Mouse (Mus musculus) hindbrain, embryonic 11.5 days (tissue): ENCODE data around the gene Ube2d1. TPM values are rescaled to one million over a fixed set of nuclear protein-coding genes. Genes with fewer than 3 reads are reported as not detected.
A peak's percentile ranks its signal among the peaks of the same experiment; 100 is the strongest.

Source experiments
- ATAC-seq: fragments of 200-750 bp; cut with Nextera tagmentation; 2 replicates; pipeline ENCODE4 v1.8.0; 2017; ENCODE audit warnings: mild to moderate bottlenecking, moderate TSS enrichment, moderate library complexity; ENCODE audit not compliant: low FRiP score
- DNase-seq: peaks from one replicate; pipeline ENCODE4 v3.0.0-alpha.2; 2015; ENCODE audit warnings: low spot score
- H3K27ac ChIP-seq: fragments of 300-500 bp; sonication (generic); 2 replicates; pipeline ENCODE4 v1.5.1; 2014; ENCODE audit warnings: mild to moderate bottlenecking, low read depth, low read length
- H3K27me3 ChIP-seq: fragments of 300-500 bp; sonication (generic); 2 replicates; pipeline ENCODE4 v1.6.1; 2014; ENCODE audit warnings: mild to moderate bottlenecking, low read length, moderate library complexity, mixed read lengths; ENCODE audit not compliant: control insufficient read depth, insufficient read depth
- H3K36me3 ChIP-seq: fragments of 300-500 bp; sonication (generic); 2 replicates; pipeline ENCODE4 v1.6.1; 2014; ENCODE audit warnings: mild to moderate bottlenecking, low read length, moderate library complexity, mixed read lengths; ENCODE audit not compliant: control insufficient read depth, insufficient read depth
- H3K4me1 ChIP-seq: fragments of 300-500 bp; sonication (generic); replicated peaks from 2 replicates; pipeline ENCODE4 v1.6.1; 2014; ENCODE audit warnings: low read length, mixed read lengths; ENCODE audit not compliant: control insufficient read depth, insufficient read depth
- H3K4me2 ChIP-seq: fragments of 300-500 bp; sonication (generic); replicated peaks from 2 replicates; pipeline ENCODE4 v1.6.1; 2014; ENCODE audit warnings: mild to moderate bottlenecking, low read depth, low read length
- H3K4me3 ChIP-seq: fragments of 300-500 bp; sonication (generic); 2 replicates; pipeline ENCODE4 v1.5.1; 2014; ENCODE audit warnings: low read depth, low read length
- H3K9ac ChIP-seq: fragments of 300-500 bp; sonication (generic); 2 replicates; pipeline ENCODE4 v1.6.1; 2014; ENCODE audit warnings: low read depth, low read length
- H3K9me3 ChIP-seq: fragments of 300-500 bp; sonication (generic); 2 replicates; pipeline ENCODE4 v1.6.1; 2016; ENCODE audit warnings: low read length; ENCODE audit not compliant: control insufficient read depth
- WGBS: fragments of 180-500 bp; shearing (Covaris S2); extraction: QIAGEN DNeasy Blood & Tissue Kit; methylation state at CpG from one replicate; pipeline ENCODE4 v1.1.7; 2014; 5-methylcytosine and 5-hydroxymethylcytosine counted together
- polyA plus RNA-seq: library from polyadenylated mRNA; unstranded; fragments of >200 nt; fragmentation: Nextera tagmentation; extraction: Ambion mirVana; gene quantifications from 2 replicates; pipeline ENCODE4 v1.2.1, GENCODE M21; 2014

Gene Ube2d1
- polyA plus RNA-seq, 1 experiment from 2014 or later = 221 TPM

- H3K36me3 ChIP-seq = peaks cover 5% of the 10 kb centered on the region; the same call in 1 of the 2 replicates
- ATAC-seq = no peak
- WGBS = 99% methylated on average over 8 of the region's 8 CpGs
These were observed 51.0 kb downstream of the Ube2d1 start for GRCm38 (mm10) chr10:71234071-71234470.

GRCm38 (mm10) chr10:71225894-71226293 is 59.2 kb downstream of the Ube2d1 start:
- Histone ChIP-seq H3K4me3 (no peak overlapping the region), H3K4me1 (no peaks in the 10 kb centered on the region), H3K4me2 (no peak overlapping the region), H3K9ac (no peak overlapping the region), H3K36me3 (peaks cover 22% of the 10 kb centered on the region), H3K27ac (no peak overlapping the region), H3K27me3 (no peaks in the 10 kb centered on the region), H3K9me3 (no peaks in the 10 kb centered on the region)
- ATAC-seq = peak; percentile 49
- 41% methylated on average over 7 of the region's 7 CpGs for WGBS
- peak; percentile 87 for DNase-seq

More at GRCm38 (mm10) chr10:71234071-71234470, 51.0 kb downstream of the Ube2d1 start:
- Histone ChIP-seq H3K4me1 (no peaks in the 10 kb centered on the region), H3K9me3 (no peaks in the 10 kb centered on the region), H3K27ac (no peak overlapping the region), H3K27me3 (no peaks in the 10 kb centered on the region), H3K4me3 (no peak overlapping the region), H3K9ac (no peak overlapping the region), H3K4me2 (no peak overlapping the region)
- DNase-seq = no peak

- H3K36me3 ChIP-seq = peaks cover 11% of the 10 kb centered on the region
- H3K9me3 ChIP-seq = no peaks in the 10 kb centered on the region
- H3K4me2 ChIP-seq = no peak overlapping the region
- no peak overlapping the region for H3K4me3 ChIP-seq
- H3K27ac ChIP-seq = no peak overlapping the region
- no peaks in the 10 kb centered on the region for H3K4me1 ChIP-seq
- ATAC-seq = no peak
- H3K27me3 ChIP-seq = no peaks in the 10 kb centered on the region
- DNase-seq = no peak
- H3K9ac ChIP-seq = no peak overlapping the region
- 67% methylated on average over 5 of the region's 5 CpGs for WGBS
These were observed 62.0 kb downstream of the Ube2d1 start for GRCm38 (mm10) chr10:71223101-71223500.

- no peak overlapping the region for H3K4me2 ChIP-seq
These were observed 62.4 kb downstream of the Ube2d1 start for GRCm38 (mm10) chr10:71222639-71223038.

GRCm38 (mm10) chr10:71218228-71218892 is 66.7 kb downstream of the Ube2d1 start:
- DNase-seq (peak; percentile 87), ATAC-seq (peak; percentile 60)
- Histone ChIP-seq H3K4me2 (no peak overlapping the region), H3K27ac (no peak overlapping the region), H3K27me3 (no peaks in the 10 kb centered on the region), H3K36me3 (no peaks in the 10 kb centered on the region), H3K9ac (no peak overlapping the region), H3K4me1 (no peaks in the 10 kb centered on the region), H3K4me3 (no peak overlapping the region), H3K9me3 (no peaks in the 10 kb centered on the region)
- 17% methylated on average over 8 of the region's 8 CpGs for WGBS

More at GRCm38 (mm10) chr10:71222639-71223038, 62.4 kb downstream of the Ube2d1 start:
- H3K27ac ChIP-seq = no peak overlapping the region
- no peaks in the 10 kb centered on the region for H3K9me3 ChIP-seq
- H3K9ac ChIP-seq = no peak overlapping the region
- 0 out of 2 replicates have a peak, but pooled peaks have one; percentile 36 for ATAC-seq
- H3K27me3 ChIP-seq = no peaks in the 10 kb centered on the region
- DNase-seq = no peak
- WGBS = 78% methylated on average over 2 of the region's 2 CpGs
- H3K36me3 ChIP-seq = peaks cover 9% of the 10 kb centered on the region; the same call in 1 of the 2 replicates
- H3K4me1 ChIP-seq = no peaks in the 10 kb centered on the region
- no peak overlapping the region for H3K4me3 ChIP-seq

GRCm38 (mm10) chr10:71215996-71216395 is 69.1 kb downstream of the Ube2d1 start:
- no peaks in the 10 kb centered on the region for H3K27me3 ChIP-seq
- no peaks in the 10 kb centered on the region for H3K36me3 ChIP-seq
- WGBS = 78% methylated on average over 9 of the region's 9 CpGs
- no peak overlapping the region for H3K4me2 ChIP-seq
- ATAC-seq = no peak
- DNase-seq = no peak
- no peaks in the 10 kb centered on the region for H3K4me1 ChIP-seq
- H3K4me3 ChIP-seq = no peak overlapping the region
- no peak overlapping the region for H3K27ac ChIP-seq
- no peak overlapping the region for H3K9ac ChIP-seq
- no peaks in the 10 kb centered on the region for H3K9me3 ChIP-seq

Other genes starting within 250 kb of the Ube2d1 start
- 8.4 and 9.4 TPM in 2 replicates for gene Bicc1, start 125.6 kb downstream of the Ube2d1 start, polyA plus RNA-seq
- gene Tfam, start 47.0 kb downstream of the Ube2d1 start, polyA plus RNA-seq = 93.9 and 101 TPM in 2 replicates
- gene Cisd1, start 59.7 kb upstream of the Ube2d1 start, polyA plus RNA-seq = 145 and 152 TPM in 2 replicates
- gene Ipmk, start 62.5 kb upstream of the Ube2d1 start, polyA plus RNA-seq = 20.9 and 21.4 TPM in 2 replicates